Mouse (Mus musculus): ENCODE measurements around the gene Foxj3. TPM values are rescaled to one million over a fixed set of nuclear protein-coding genes. Genes with fewer than 3 reads are reported as not detected.

Foxj3 gene
- polyA plus RNA-seq, 1 experiment = 32.3 TPM

GRCm38 (mm10) chr4:119665166-119665565, 128.4 kb downstream of the Foxj3 start:
- Histone ChIP-seq H3K4me1 (ENCODE audit: control insufficient read depth, insufficient read depth, low read length) (no peaks in the 10 kb centered on the region; the same call in 1 of the 2 replicates), H3K4me3 (replicated peaks; ENCODE audit: insufficient read depth, low read depth, low read length) (no peak overlapping the region), H3K27me3 (ENCODE audit: control insufficient read depth, insufficient read depth, low read length) (no peaks in the 10 kb centered on the region), H3K27ac (ENCODE audit: insufficient read depth, low read length) (no peak overlapping the region)
- 92% methylated on average over 2 of the region's 2 CpGs for WGBS
- no peak for DNase-seq
- TF ChIP-seq POLR2A (IDR thresholded peaks at IDR 0.05; ENCODE audit: borderline replicate concordance, insufficient read depth, low read length) (no peak), CTCF (IDR thresholded peaks at IDR 0.05; ENCODE audit: borderline replicate concordance, insufficient read depth, low read depth, low read length) (no peak)

DNA sequence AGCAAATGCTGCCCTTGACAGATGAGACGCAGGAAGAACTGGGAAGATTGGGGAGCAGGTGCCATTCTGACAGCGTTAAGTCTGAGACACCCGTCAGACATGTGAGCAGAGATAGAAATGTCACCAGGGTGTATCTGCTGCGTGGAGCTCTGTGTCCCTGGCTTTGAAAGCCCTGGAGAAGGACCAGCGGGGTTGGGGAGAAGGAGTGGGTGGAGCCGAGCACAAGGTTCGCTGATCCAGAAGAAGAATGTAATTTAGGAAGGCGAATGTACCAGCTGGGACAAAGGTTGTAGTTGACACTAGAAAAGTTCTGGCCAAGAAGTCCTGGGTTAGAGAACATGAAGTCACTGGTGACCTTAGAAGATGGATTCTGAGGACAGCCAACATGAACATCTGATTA, 129.3 kb downstream of the Foxj3 start:
- no peaks in the 10 kb centered on the region; the same call in 1 of the 2 replicates for H3K4me1 ChIP-seq (ENCODE audit: control insufficient read depth, insufficient read depth, low read length)
- WGBS = 36% methylated on average over 8 of the region's 8 CpGs
- H3K4me3 ChIP-seq (replicated peaks; ENCODE audit: insufficient read depth, low read depth, low read length) = no peak overlapping the region
- DNase-seq = no peak
- no peak overlapping the region for H3K27ac ChIP-seq (ENCODE audit: insufficient read depth, low read length)
- no peaks in the 10 kb centered on the region for H3K27me3 ChIP-seq (ENCODE audit: control insufficient read depth, insufficient read depth, low read length)
- TF ChIP-seq POLR2A (IDR thresholded peaks at IDR 0.05; ENCODE audit: borderline replicate concordance, insufficient read depth, low read length) = no peak
- no peak for TF ChIP-seq CTCF (IDR thresholded peaks at IDR 0.05; ENCODE audit: borderline replicate concordance, insufficient read depth, low read depth, low read length)

GRCm38 (mm10) chr4:119667454-119667853, 130.7 kb downstream of the Foxj3 start:
- H3K27me3 ChIP-seq (ENCODE audit: control insufficient read depth, insufficient read depth, low read length) = no peaks in the 10 kb centered on the region
- 21% methylated on average over 5 of the region's 5 CpGs for WGBS
- no peak overlapping the region for H3K27ac ChIP-seq (ENCODE audit: insufficient read depth, low read length)
- H3K4me3 ChIP-seq (replicated peaks; ENCODE audit: insufficient read depth, low read depth, low read length) = no peak overlapping the region
- H3K4me1 ChIP-seq (ENCODE audit: control insufficient read depth, insufficient read depth, low read length) = no peaks in the 10 kb centered on the region; the same call in 1 of the 2 replicates
- DNase-seq = peak; percentile 46 to 61
- TF ChIP-seq CTCF (IDR thresholded peaks at IDR 0.05; ENCODE audit: borderline replicate concordance, insufficient read depth, low read depth, low read length) = peak; percentile 76
- TF ChIP-seq POLR2A (IDR thresholded peaks at IDR 0.05; ENCODE audit: borderline replicate concordance, insufficient read depth, low read length) = no peak

DNA sequence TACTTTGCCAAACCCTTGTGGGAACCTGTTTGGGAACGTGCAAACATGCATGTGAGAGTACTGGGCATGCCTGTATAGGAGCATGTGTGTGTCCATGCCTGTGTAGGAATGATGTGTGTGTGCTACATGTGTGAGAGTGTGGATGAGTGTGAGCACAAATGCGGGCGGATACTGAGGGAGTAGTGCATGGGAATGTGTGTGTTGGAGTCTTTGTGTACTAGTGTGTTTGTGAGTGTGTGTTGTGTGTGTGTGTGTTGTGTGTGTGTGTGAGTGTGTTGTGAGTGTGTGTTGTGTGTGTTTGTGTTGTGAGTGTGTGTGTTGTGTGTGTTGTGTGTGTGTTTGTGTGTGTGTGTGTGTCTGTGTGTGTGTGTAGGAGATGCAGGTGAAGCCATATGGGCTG, 131.4 kb downstream of the Foxj3 start:
- Histone ChIP-seq H3K27ac (ENCODE audit: insufficient read depth, low read length) (no peak overlapping the region), H3K27me3 (ENCODE audit: control insufficient read depth, insufficient read depth, low read length) (no peaks in the 10 kb centered on the region), H3K4me3 (replicated peaks; ENCODE audit: insufficient read depth, low read depth, low read length) (no peak overlapping the region), H3K4me1 (ENCODE audit: control insufficient read depth, insufficient read depth, low read length) (no peaks in the 10 kb centered on the region; the same call in 1 of the 2 replicates)
- TF ChIP-seq CTCF (IDR thresholded peaks at IDR 0.05; ENCODE audit: borderline replicate concordance, insufficient read depth, low read depth, low read length) (no peak), POLR2A (IDR thresholded peaks at IDR 0.05; ENCODE audit: borderline replicate concordance, insufficient read depth, low read length) (no peak)
- DNase-seq = no peak
- 88% methylated on average over 3 of the region's 3 CpGs for WGBS

GRCm38 (mm10) chr4:119668596-119668995, 131.8 kb downstream of the Foxj3 start:
- TF ChIP-seq CTCF (IDR thresholded peaks at IDR 0.05; ENCODE audit: borderline replicate concordance, insufficient read depth, low read depth, low read length) (no peak), POLR2A (IDR thresholded peaks at IDR 0.05; ENCODE audit: borderline replicate concordance, insufficient read depth, low read length) (no peak)
- Histone ChIP-seq H3K4me3 (replicated peaks; ENCODE audit: insufficient read depth, low read depth, low read length) (no peak overlapping the region), H3K27me3 (ENCODE audit: control insufficient read depth, insufficient read depth, low read length) (no peaks in the 10 kb centered on the region), H3K4me1 (ENCODE audit: control insufficient read depth, insufficient read depth, low read length) (no peaks in the 10 kb centered on the region; the same call in 1 of the 2 replicates), H3K27ac (ENCODE audit: insufficient read depth, low read length) (no peak overlapping the region)
- 81% methylated on average over 4 of the region's 4 CpGs for WGBS
- no peak for DNase-seq

GRCm38 (mm10) chr4:119669356-119670209, 132.8 kb downstream of the Foxj3 start:
- Histone ChIP-seq H3K4me1 (ENCODE audit: control insufficient read depth, insufficient read depth, low read length) (no peaks in the 10 kb centered on the region; the same call in 1 of the 2 replicates), H3K4me3 (replicated peaks; ENCODE audit: insufficient read depth, low read depth, low read length) (no peak overlapping the region), H3K27ac (ENCODE audit: insufficient read depth, low read length) (no peak overlapping the region), H3K27me3 (ENCODE audit: control insufficient read depth, insufficient read depth, low read length) (no peaks in the 10 kb centered on the region)
- DNase-seq = no peak
- TF ChIP-seq POLR2A (IDR thresholded peaks at IDR 0.05; ENCODE audit: borderline replicate concordance, insufficient read depth, low read length) (no peak), CTCF (IDR thresholded peaks at IDR 0.05; ENCODE audit: borderline replicate concordance, insufficient read depth, low read depth, low read length) (no peak)
- 76% methylated on average over 10 of the region's 10 CpGs for WGBS

- TF ChIP-seq CTCF (IDR thresholded peaks at IDR 0.05; ENCODE audit: borderline replicate concordance, insufficient read depth, low read depth, low read length) (no peak), POLR2A (IDR thresholded peaks at IDR 0.05; ENCODE audit: borderline replicate concordance, insufficient read depth, low read length) (no peak)
- Histone ChIP-seq H3K27ac (ENCODE audit: insufficient read depth, low read length) (no peak overlapping the region), H3K27me3 (ENCODE audit: control insufficient read depth, insufficient read depth, low read length) (no peaks in the 10 kb centered on the region), H3K4me1 (ENCODE audit: control insufficient read depth, insufficient read depth, low read length) (no peaks in the 10 kb centered on the region; the same call in 1 of the 2 replicates), H3K4me3 (replicated peaks; ENCODE audit: insufficient read depth, low read depth, low read length) (no peak overlapping the region)
- 50% methylated on average over 7 of the region's 7 CpGs for WGBS
- no peak for DNase-seq
Observed at GRCm38 (mm10) chr4:119670210-119670555, 133.4 kb downstream of the Foxj3 start.

DNA sequence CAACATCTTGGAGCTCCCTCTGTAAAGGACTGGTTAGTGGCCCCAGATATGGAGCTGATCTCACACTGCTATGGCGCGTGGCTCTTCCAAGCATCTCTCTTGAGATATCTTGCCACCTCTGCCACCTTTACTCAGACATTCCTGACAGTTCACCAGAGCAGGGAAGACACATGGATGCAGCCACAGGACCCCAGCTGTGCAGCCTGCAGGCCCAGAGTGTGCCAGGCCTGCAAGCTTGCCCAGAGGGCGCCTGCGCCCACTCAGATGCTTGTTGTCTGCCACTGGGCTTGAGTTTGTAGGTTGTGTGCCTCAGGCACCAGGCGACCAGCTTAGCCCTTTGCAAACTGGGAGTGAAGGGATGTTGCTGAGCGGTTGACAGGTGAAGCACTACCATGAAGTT, 133.9 kb downstream of the Foxj3 start:
- no peak overlapping the region for H3K4me3 ChIP-seq (replicated peaks; ENCODE audit: insufficient read depth, low read depth, low read length)
- H3K27ac ChIP-seq (ENCODE audit: insufficient read depth, low read length) = no peak overlapping the region
- no peaks in the 10 kb centered on the region for H3K27me3 ChIP-seq (ENCODE audit: control insufficient read depth, insufficient read depth, low read length)
- 50% methylated on average over 6 of the region's 6 CpGs for WGBS
- no peak for DNase-seq
- TF ChIP-seq CTCF (IDR thresholded peaks at IDR 0.05; ENCODE audit: borderline replicate concordance, insufficient read depth, low read depth, low read length) (no peak), POLR2A (IDR thresholded peaks at IDR 0.05; ENCODE audit: borderline replicate concordance, insufficient read depth, low read length) (no peak)
- H3K4me1 ChIP-seq (ENCODE audit: control insufficient read depth, insufficient read depth, low read length) = no peaks in the 10 kb centered on the region; the same call in 1 of the 2 replicates

All from cerebellum, adult 2 months (tissue).